Mouse (Mus musculus): Measurements from ENCODE around the gene Ubqln4. TPM values are rescaled to one million over a fixed set of nuclear protein-coding genes. Genes with fewer than 3 reads are reported as not detected.

Ubqln4 gene
- polyA plus RNA-seq, 2 experiments, result 17.9 to 22.7 TPM

DNA sequence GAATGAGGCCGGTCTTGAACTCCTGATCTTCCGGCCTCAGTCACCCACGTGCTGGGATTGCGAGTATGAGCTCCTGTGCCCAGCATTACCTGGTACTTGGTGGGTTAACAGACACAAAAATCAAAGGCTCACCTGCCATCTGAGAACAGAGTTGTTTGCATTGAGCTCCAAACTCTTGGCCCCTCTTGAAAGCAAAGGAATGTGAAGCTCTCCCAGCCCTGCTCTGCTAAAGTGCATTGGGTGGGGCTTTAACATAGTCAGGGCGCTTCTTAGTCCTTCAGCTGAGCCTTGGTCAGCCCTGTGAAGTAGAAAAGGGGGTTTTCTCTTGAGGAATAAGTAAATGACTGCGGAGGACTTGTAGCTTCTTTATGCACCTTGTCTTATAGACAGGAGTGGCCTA lies 32.2 kb downstream of the Ubqln4 start:
- Histone ChIP-seq H3K27me3 (ENCODE audit: control insufficient read depth, insufficient read depth, low read length) (no peaks in the 10 kb centered on the region), H3K9ac (replicated peaks) (no peak overlapping the region), H3K36me3 (replicated peaks; ENCODE audit: control insufficient read depth, insufficient read depth, low read depth) (peaks cover 40% of the 10 kb centered on the region), H3K4me3 (ENCODE audit: insufficient read depth in 1 of 2, low read depth in 2 of 2, low read length in 2 of 2) (no peak overlapping the region), H3K4me2 (ENCODE audit: low read depth) (no peak overlapping the region), H3K27ac (no peak overlapping the region), H3K4me1 (replicated peaks; ENCODE audit: control insufficient read depth in 2 of 2, insufficient read depth in 2 of 2, low read length in 1 of 2) (peaks cover 0 to 3% of the 10 kb centered on the region in 2 experiments; a peak in 1 of 4 replicates), H3K9me3 (ENCODE audit: control insufficient read depth, low read length) (no peaks in the 10 kb centered on the region)
- DNase-seq (ENCODE audit: low read depth in 3 of 3, low spot score in 3 of 3) (no peak), ATAC-seq (ENCODE audit: insufficient read depth) (no peak)
- WGBS (ENCODE audit: insufficient replicate concordance), result 89% methylated on average over 6 of the region's 6 CpGs
- no peak for TF ChIP-seq CTCF (IDR thresholded peaks at IDR 0.05; ENCODE audit: low read depth)
- no peak for TF ChIP-seq EP300 (IDR thresholded peaks at IDR 0.05; ENCODE audit: low read depth)

- ATAC-seq (ENCODE audit: insufficient read depth) (no peak), DNase-seq (ENCODE audit: low read depth in 3 of 3, low spot score in 3 of 3) (no peak)
- Histone ChIP-seq H3K9me3 (ENCODE audit: control insufficient read depth, low read length) (no peaks in the 10 kb centered on the region), H3K4me1 (replicated peaks; ENCODE audit: control insufficient read depth in 2 of 2, insufficient read depth in 2 of 2, low read length in 1 of 2) (no peaks in the 10 kb centered on the region), H3K27ac (no peak overlapping the region), H3K27me3 (ENCODE audit: control insufficient read depth, insufficient read depth, low read length) (no peaks in the 10 kb centered on the region), H3K4me3 (ENCODE audit: insufficient read depth in 1 of 2, low read depth in 2 of 2, low read length in 2 of 2) (no peak overlapping the region), H3K4me2 (ENCODE audit: low read depth) (no peak overlapping the region), H3K36me3 (replicated peaks; ENCODE audit: control insufficient read depth, insufficient read depth, low read depth) (peaks cover 36% of the 10 kb centered on the region), H3K9ac (replicated peaks) (no peak overlapping the region)
- WGBS (ENCODE audit: insufficient replicate concordance), result 78% methylated on average over 5 of the region's 5 CpGs
- TF ChIP-seq CTCF (IDR thresholded peaks at IDR 0.05; ENCODE audit: low read depth), result no peak
Measured at GRCm38 (mm10) chr3:88586640-88587039, 33.1 kb downstream of the Ubqln4 start.

GRCm38 (mm10) chr3:88590246-88590645 lies 36.7 kb downstream of the Ubqln4 start:
- DNase-seq (ENCODE audit: low read depth in 3 of 3, low spot score in 3 of 3), result no peak
- TF ChIP-seq EP300 (IDR thresholded peaks at IDR 0.05; ENCODE audit: low read depth) (no peak), CTCF (IDR thresholded peaks at IDR 0.05; ENCODE audit: low read depth) (no peak)
- no peak overlapping the region for H3K9ac ChIP-seq (replicated peaks)
- H3K27ac ChIP-seq, result no peak overlapping the region
- WGBS (ENCODE audit: insufficient replicate concordance), result 44% methylated on average over 5 of the region's 5 CpGs
- H3K4me3 ChIP-seq (ENCODE audit: insufficient read depth in 1 of 2, low read depth in 2 of 2, low read length in 2 of 2), result no peak overlapping the region
- H3K4me1 ChIP-seq (replicated peaks; ENCODE audit: control insufficient read depth in 2 of 2, insufficient read depth in 2 of 2, low read length in 1 of 2), result peaks cover 0 to 13% of the 10 kb centered on the region in 2 experiments; a peak in 3 of 4 replicates
- H3K36me3 ChIP-seq (replicated peaks; ENCODE audit: control insufficient read depth, insufficient read depth, low read depth), result peaks cover 29% of the 10 kb centered on the region
- H3K9me3 ChIP-seq (ENCODE audit: control insufficient read depth, low read length), result no peaks in the 10 kb centered on the region
- H3K4me2 ChIP-seq (ENCODE audit: low read depth), result no peak overlapping the region
- H3K27me3 ChIP-seq (ENCODE audit: control insufficient read depth, insufficient read depth, low read length), result no peaks in the 10 kb centered on the region
- no peak for ATAC-seq (ENCODE audit: insufficient read depth)

DNA sequence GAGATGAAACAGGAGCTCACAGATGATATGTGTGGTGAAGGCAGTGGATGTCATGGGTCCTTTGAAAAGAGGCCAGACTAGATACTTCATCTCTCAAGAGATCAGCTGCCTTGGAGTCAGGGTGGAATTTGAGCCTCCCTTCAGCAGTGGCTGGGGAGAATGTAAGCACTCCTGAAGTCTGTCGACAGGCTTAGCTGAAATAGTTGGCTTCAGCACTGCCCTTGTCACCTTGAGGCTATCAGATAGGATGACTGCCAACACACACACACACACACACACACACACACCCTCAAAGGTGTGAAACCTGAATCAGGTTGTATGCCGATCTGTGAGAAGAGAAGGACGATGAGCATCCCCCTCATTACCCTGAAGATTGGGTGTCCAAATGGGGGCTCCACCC lies 37.5 kb downstream of the Ubqln4 start:
- no peaks in the 10 kb centered on the region for H3K9me3 ChIP-seq (ENCODE audit: control insufficient read depth, low read length)
- peaks cover 0 to 13% of the 10 kb centered on the region in 2 experiments; a peak in 3 of 4 replicates for H3K4me1 ChIP-seq (replicated peaks; ENCODE audit: control insufficient read depth in 2 of 2, insufficient read depth in 2 of 2, low read length in 1 of 2)
- H3K27me3 ChIP-seq (ENCODE audit: control insufficient read depth, insufficient read depth, low read length), result no peaks in the 10 kb centered on the region
- no peak overlapping the region for H3K4me3 ChIP-seq (ENCODE audit: insufficient read depth in 1 of 2, low read depth in 2 of 2, low read length in 2 of 2)
- H3K9ac ChIP-seq (replicated peaks), result no peak overlapping the region
- ATAC-seq (ENCODE audit: insufficient read depth) (no peak), DNase-seq (ENCODE audit: low read depth in 3 of 3, low spot score in 3 of 3) (no peak)
- no peak overlapping the region for H3K4me2 ChIP-seq (ENCODE audit: low read depth)
- no peak overlapping the region for H3K27ac ChIP-seq
- WGBS (ENCODE audit: insufficient replicate concordance), result 61% methylated on average over 3 of the region's 3 CpGs
- TF ChIP-seq CTCF (IDR thresholded peaks at IDR 0.05; ENCODE audit: low read depth), result no peak
- TF ChIP-seq EP300 (IDR thresholded peaks at IDR 0.05; ENCODE audit: low read depth), result no peak
- peaks cover 25% of the 10 kb centered on the region for H3K36me3 ChIP-seq (replicated peaks; ENCODE audit: control insufficient read depth, insufficient read depth, low read depth)

- H3K9ac ChIP-seq (replicated peaks), result no peak overlapping the region
- 23% methylated on average over 9 of the region's 9 CpGs for WGBS (ENCODE audit: insufficient replicate concordance)
- H3K36me3 ChIP-seq (replicated peaks; ENCODE audit: control insufficient read depth, insufficient read depth, low read depth), result peaks cover 14% of the 10 kb centered on the region
- no peak overlapping the region for H3K4me3 ChIP-seq (ENCODE audit: insufficient read depth in 1 of 2, low read depth in 2 of 2, low read length in 2 of 2)
- ATAC-seq (ENCODE audit: insufficient read depth) (peak; percentile 55), DNase-seq (ENCODE audit: low read depth in 3 of 3, low spot score in 3 of 3) (peak; percentile 46 to 60 (median 55))
- peaks cover 0 to 13% of the 10 kb centered on the region in 2 experiments; a peak in 3 of 4 replicates for H3K4me1 ChIP-seq (replicated peaks; ENCODE audit: control insufficient read depth in 2 of 2, insufficient read depth in 2 of 2, low read length in 1 of 2)
- H3K27me3 ChIP-seq (ENCODE audit: control insufficient read depth, insufficient read depth, low read length), result no peaks in the 10 kb centered on the region
- TF ChIP-seq EP300 (IDR thresholded peaks at IDR 0.05; ENCODE audit: low read depth) (no peak), CTCF (IDR thresholded peaks at IDR 0.05; ENCODE audit: low read depth) (peak; percentile 56; the same call in 1 of the 2 replicates)
- no peak overlapping the region for H3K27ac ChIP-seq
- H3K4me2 ChIP-seq (ENCODE audit: low read depth), result peak overlapping the region; percentile 36
- no peaks in the 10 kb centered on the region for H3K9me3 ChIP-seq (ENCODE audit: control insufficient read depth, low read length)
Measured at GRCm38 (mm10) chr3:88591950-88592731, 38.6 kb downstream of the Ubqln4 start.

Data from liver, embryonic 14.5 days (tissue).